Mouse (Mus musculus): ENCODE measurements around the gene Smarcb1. TPM values are rescaled to one million over a fixed set of nuclear protein-coding genes. Genes with fewer than 3 reads are reported as not detected.

The Smarcb1 gene
- polyA plus RNA-seq (2012; rRNA removed) = 32.3 and 34.3 TPM in 2 replicates

GRCm38 (mm10) chr10:75921026-75921725, at the start of gene Smarcb1:
Gene Smarcb1 (minus strand): TSS chr10:75921617.

GRCm38 (mm10) chr10:75954381-75954811, 33.0 kb upstream of the Smarcb1 start, which contains the start of gene Gm5134:
Gene Gm5134 (plus strand): TSS chr10:75954514.

GRCm38 (mm10) chr10:75942736-75943477, 21.5 kb upstream of the Smarcb1 start, which contains the start of gene Vpreb3:
Gene Vpreb3 (plus strand): TSS chr10:75943057.

GRCm38 (mm10) chr10:75940520-75940919, 19.1 kb upstream of the Smarcb1 start, which contains the start of gene Gm867:
Gene Gm867 (minus strand): TSS chr10:75940672.

GRCm38 (mm10) chr10:75935680-75936541, 14.5 kb upstream of the Smarcb1 start, which contains the start of gene Mmp11:
Gene Mmp11 (minus strand): TSS chr10:75936496.

GRCm38 (mm10) chr10:75932891-75933290, 11.5 kb upstream of the Smarcb1 start, which contains the start of gene Chchd10:
Gene Chchd10 (plus strand): TSS chr10:75933130.

GRCm38 (mm10) chr10:75893089-75893750, 28.2 kb downstream of the Smarcb1 start, which contains the start of gene Derl3:
Gene Derl3 (plus strand): TSS chr10:75893413.

GRCm38 (mm10) chr10:75859786-75860470, 61.5 kb downstream of the Smarcb1 start, which contains the start of gene Mif:
Gene Mif (minus strand): TSS chr10:75860240.

Other genes with a start within 250 kb of the Smarcb1 start
- gene Cabin1, start 157.3 kb downstream of the Smarcb1 start, polyA plus RNA-seq (2012; rRNA removed) = 15.4 and 19.2 TPM in 2 replicates
- gene Ddt, start 148.2 kb downstream of the Smarcb1 start, polyA plus RNA-seq (2012; rRNA removed) = 55.7 and 66.9 TPM in 2 replicates
- 0.61 TPM in 1 of 2 replicates, not detected in the other for gene Gm20441, start 140.7 kb downstream of the Smarcb1 start, polyA plus RNA-seq (2012; rRNA removed)
- 37.5 and 38.9 TPM in 2 replicates for gene Gstt3, start 140.2 kb downstream of the Smarcb1 start, polyA plus RNA-seq (2012; rRNA removed)
- 55.2 and 70.1 TPM in 2 replicates for gene Gstt1, start 123.0 kb downstream of the Smarcb1 start, polyA plus RNA-seq (2012; rRNA removed)
- gene Gstt4, start 99.1 kb downstream of the Smarcb1 start, polyA plus RNA-seq (2012; rRNA removed) = not detected in 2 replicates
- gene Gstt2, start 84.2 kb downstream of the Smarcb1 start, polyA plus RNA-seq (2012; rRNA removed) = 104 and 132 TPM in 2 replicates
- 921 and 1,563 TPM in 2 replicates for gene Mif, start 61.4 kb downstream of the Smarcb1 start, polyA plus RNA-seq (2012; rRNA removed)
- 28.9 and 38.8 TPM in 2 replicates for gene Derl3, start 28.2 kb downstream of the Smarcb1 start, polyA plus RNA-seq (2012; rRNA removed)
- 1,169 and 2,852 TPM in 2 replicates for gene Chchd10, start 11.5 kb upstream of the Smarcb1 start, polyA plus RNA-seq (2012; rRNA removed)
- 11.6 and 13.7 TPM in 2 replicates for gene Mmp11, start 14.9 kb upstream of the Smarcb1 start, polyA plus RNA-seq (2012; rRNA removed)
- 0.11 TPM in 1 of 2 replicates, not detected in the other for gene Gm867, start 19.1 kb upstream of the Smarcb1 start, polyA plus RNA-seq (2012; rRNA removed)
- gene Vpreb3, start 21.4 kb upstream of the Smarcb1 start, polyA plus RNA-seq (2012; rRNA removed) = 0.11 and 0.31 TPM in 2 replicates
- gene Gm5134, start 32.9 kb upstream of the Smarcb1 start, polyA plus RNA-seq (2012; rRNA removed) = not detected in 2 replicates
- gene Zfp280b, start 111.0 kb upstream of the Smarcb1 start, polyA plus RNA-seq (2012; rRNA removed) = 1.3 and 1.5 TPM in 2 replicates
- 0.02 and 0.04 TPM in 2 replicates for gene Slc5a4b, start 189.3 kb upstream of the Smarcb1 start, polyA plus RNA-seq (2012; rRNA removed)
- not detected in 2 replicates for gene Slc5a4a, start 225.8 kb upstream of the Smarcb1 start, polyA plus RNA-seq (2012; rRNA removed)